Mouse (Mus musculus): ENCODE data around the gene Gkn2. TPM values are rescaled to one million over a fixed set of nuclear protein-coding genes. Genes with fewer than 3 reads are reported as not detected.

Gene Gkn2
- polyA plus RNA-seq, 1 experiment from 2014 or later = not detected

GRCm38 (mm10) chr6:87401456-87401855 is 28.3 kb downstream of the Gkn2 start:
- ATAC-seq (ENCODE audit: extremely low read depth, insufficient number of reproducible peaks, low FRiP score, low TSS enrichment) = peak; percentile 46; the same call in 1 of the 2 replicates
- Histone ChIP-seq H3K9me3 (no peaks in the 10 kb centered on the region), H3K9ac (no peak overlapping the region), H3K4me3 (no peak overlapping the region), H3K27me3 (replicated peaks) (peaks cover 47% of the 10 kb centered on the region), H3K36me3 (no peaks in the 10 kb centered on the region), H3K27ac (replicated peaks) (peak overlapping the region; percentile 24; the same call in 1 of the 2 replicates), H3K4me1 (peaks cover 27% of the 10 kb centered on the region), H3K4me2 (no peak overlapping the region)
- 15% methylated on average over 6 of the region's 6 CpGs for WGBS

- Histone ChIP-seq H3K9ac (no peak overlapping the region), H3K9me3 (0 out of 2 replicates have a peak, but pooled peaks cover 3% of the 10 kb centered on the region), H3K4me3 (no peak overlapping the region), H3K27ac (replicated peaks) (no peak overlapping the region), H3K4me1 (no peaks in the 10 kb centered on the region), H3K27me3 (replicated peaks) (peaks cover 51% of the 10 kb centered on the region), H3K36me3 (no peaks in the 10 kb centered on the region), H3K4me2 (no peak overlapping the region)
- WGBS = 40% methylated on average over 3 of the region's 3 CpGs
- no peak for ATAC-seq (ENCODE audit: extremely low read depth, insufficient number of reproducible peaks, low FRiP score, low TSS enrichment)
Measured at GRCm38 (mm10) chr6:87412011-87412410, 38.9 kb downstream of the Gkn2 start.

GRCm38 (mm10) chr6:87422304-87422703 is 49.1 kb downstream of the Gkn2 start:
- 17% methylated on average over 7 of the region's 7 CpGs for WGBS
- ATAC-seq (ENCODE audit: extremely low read depth, insufficient number of reproducible peaks, low FRiP score, low TSS enrichment) = no peak
- peaks cover 52% of the 10 kb centered on the region for H3K4me1 ChIP-seq

GRCm38 (mm10) chr6:87424037-87424816 is 51.1 kb downstream of the Gkn2 start:
- H3K27ac ChIP-seq (replicated peaks) = peak overlapping the region; percentile 46
- H3K4me2 ChIP-seq = peak overlapping the region; percentile 59
- 16% methylated on average over 19 of the region's 19 CpGs for WGBS
- H3K9me3 ChIP-seq = no peaks in the 10 kb centered on the region
- peak overlapping the region; percentile 27 for H3K4me3 ChIP-seq
- H3K36me3 ChIP-seq = no peaks in the 10 kb centered on the region
- no peak overlapping the region for H3K9ac ChIP-seq
- no peak for ATAC-seq (ENCODE audit: extremely low read depth, insufficient number of reproducible peaks, low FRiP score, low TSS enrichment)
- H3K27me3 ChIP-seq (replicated peaks) = peaks cover 77% of the 10 kb centered on the region
- peaks cover 52% of the 10 kb centered on the region for H3K4me1 ChIP-seq

More at GRCm38 (mm10) chr6:87422304-87422703, 49.1 kb downstream of the Gkn2 start:
- H3K4me3 ChIP-seq = no peak overlapping the region
- no peaks in the 10 kb centered on the region for H3K36me3 ChIP-seq
- H3K9ac ChIP-seq = no peak overlapping the region
- H3K27ac ChIP-seq (replicated peaks) = no peak overlapping the region
- H3K9me3 ChIP-seq = no peaks in the 10 kb centered on the region
- H3K4me2 ChIP-seq = peak overlapping the region; percentile 25
- peaks cover 81% of the 10 kb centered on the region for H3K27me3 ChIP-seq (replicated peaks)

- H3K4me2 ChIP-seq = no peak overlapping the region
- 40% methylated on average over 5 of the region's 5 CpGs for WGBS
- ATAC-seq (ENCODE audit: extremely low read depth, insufficient number of reproducible peaks, low FRiP score, low TSS enrichment) = no peak
- H3K9ac ChIP-seq = no peak overlapping the region
- peaks cover 79% of the 10 kb centered on the region for H3K27me3 ChIP-seq (replicated peaks)
- H3K36me3 ChIP-seq = no peaks in the 10 kb centered on the region
- H3K4me3 ChIP-seq = no peak overlapping the region
- no peaks in the 10 kb centered on the region for H3K9me3 ChIP-seq
- H3K27ac ChIP-seq (replicated peaks) = peak overlapping the region; percentile 58; the same call in 1 of the 2 replicates
- peaks cover 38% of the 10 kb centered on the region for H3K4me1 ChIP-seq
Measured at GRCm38 (mm10) chr6:87426954-87427353, 53.8 kb downstream of the Gkn2 start.

- no peak for ATAC-seq (ENCODE audit: extremely low read depth, insufficient number of reproducible peaks, low FRiP score, low TSS enrichment)
- peaks cover 36% of the 10 kb centered on the region for H3K4me1 ChIP-seq
- no peak overlapping the region for H3K4me3 ChIP-seq
- H3K27me3 ChIP-seq (replicated peaks) = peaks cover 84% of the 10 kb centered on the region
- H3K36me3 ChIP-seq = no peaks in the 10 kb centered on the region
- H3K4me2 ChIP-seq = no peak overlapping the region
- H3K9ac ChIP-seq = no peak overlapping the region
- H3K27ac ChIP-seq (replicated peaks) = peak overlapping the region; percentile 58
- no peaks in the 10 kb centered on the region for H3K9me3 ChIP-seq
- WGBS = 40% methylated on average over 8 of the region's 8 CpGs
Measured at GRCm38 (mm10) chr6:87427616-87428015, 54.5 kb downstream of the Gkn2 start.

GRCm38 (mm10) chr6:87428487-87429044 is 55.4 kb downstream of the Gkn2 start, which contains the start of gene Bmp10:
TSS of gene Bmp10 (plus strand) at chr6:87428994.
- H3K4me1 ChIP-seq = peaks cover 32% of the 10 kb centered on the region
- H3K9me3 ChIP-seq = no peaks in the 10 kb centered on the region
- no peak for ATAC-seq (ENCODE audit: extremely low read depth, insufficient number of reproducible peaks, low FRiP score, low TSS enrichment)
- whole genome bisulfite sequencing = 44% methylated on average over 7 of the region's 7 CpGs
- peak within 1 kb of the TSS; percentile 53 for H3K4me2 ChIP-seq
- peaks cover 84% of the 10 kb centered on the region for H3K27me3 ChIP-seq (replicated peaks)
- peak within 1 kb of the TSS; percentile 78 for H3K9ac ChIP-seq
- H3K36me3 ChIP-seq = no peaks in the 10 kb centered on the region
- H3K27ac ChIP-seq (replicated peaks) = peak within 1 kb of the TSS; percentile 80
- H3K4me3 ChIP-seq = peak within 1 kb of the TSS; percentile 51

Other genes starting within 250 kb of the Gkn2 start
- 3.6 and 4.5 TPM in 2 replicates for gene Antxr1, start 37.5 kb upstream of the Gkn2 start, polyA plus RNA-seq (2015; fragmentation: Nextera tagmentation; extraction: Ambion mirVana)
- gene Gkn1, start 22.4 kb upstream of the Gkn2 start, polyA plus RNA-seq (2015; fragmentation: Nextera tagmentation; extraction: Ambion mirVana) = not detected in 2 replicates
- 0.99 and 1.4 TPM in 2 replicates for gene Gkn3, start 15.6 kb downstream of the Gkn2 start, polyA plus RNA-seq (2015; fragmentation: Nextera tagmentation; extraction: Ambion mirVana)
- gene Bmp10, start 55.6 kb downstream of the Gkn2 start, polyA plus RNA-seq (2015; fragmentation: Nextera tagmentation; extraction: Ambion mirVana) = 4.2 and 4.8 TPM in 2 replicates
- gene Arhgap25, start 159.9 kb downstream of the Gkn2 start, polyA plus RNA-seq (2015; fragmentation: Nextera tagmentation; extraction: Ambion mirVana) = 3.5 and 3.6 TPM in 2 replicates
- gene Prokr1, start 217.4 kb downstream of the Gkn2 start, polyA plus RNA-seq (2015; fragmentation: Nextera tagmentation; extraction: Ambion mirVana) = 2.1 and 3.0 TPM in 2 replicates

All from heart, embryonic 13.5 days (tissue).